Mouse (Mus musculus) CH12F3 (cell line): ENCODE results near the gene Unc13d.
"Not testable (repeated sequence)": the region's sequence is repeated elsewhere in the genome, so short reads cannot be mapped to it uniquely, and the experiment has no call there.

ENCODE experiments used
- in situ Hi-C: fragments of 300-500 bp; cut with MboI; formaldehyde crosslinking; loops from 2 replicates; pipeline ENCODE4 v1.14.3; 2020; ENCODE audit warnings: low sequenced_read_pairs

Gene Unc13d

GRCm38 (mm10) chr11:116100839-116101238 lies 23.1 kb upstream of the Unc13d start:
- in situ Hi-C loops, result no loop called here

- in situ Hi-C loops, result no loop called here
Observed at GRCm38 (mm10) chr11:116100385-116100784, 22.6 kb upstream of the Unc13d start.

DNA sequence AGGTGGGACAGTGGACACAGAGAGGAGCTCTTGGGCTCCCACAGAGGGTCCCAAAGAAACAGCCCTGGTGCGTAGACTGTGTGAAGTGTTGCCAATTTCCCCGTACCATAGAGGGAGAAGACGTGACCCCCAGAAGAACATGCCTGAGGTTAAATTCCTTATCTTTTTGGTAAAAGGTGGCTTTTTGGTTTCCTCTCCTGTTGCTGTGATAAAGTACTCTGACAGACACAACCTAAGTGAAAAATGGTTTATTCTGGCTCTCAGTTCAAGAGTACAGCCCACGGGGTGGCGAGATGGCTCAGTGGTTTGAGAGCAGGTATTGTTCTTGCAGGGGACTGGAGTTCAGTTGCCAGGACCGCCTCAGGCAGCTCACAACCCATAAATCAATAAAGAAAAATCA lies 21.7 kb upstream of the Unc13d start:
- in situ Hi-C loops, result no loop called here

DNA sequence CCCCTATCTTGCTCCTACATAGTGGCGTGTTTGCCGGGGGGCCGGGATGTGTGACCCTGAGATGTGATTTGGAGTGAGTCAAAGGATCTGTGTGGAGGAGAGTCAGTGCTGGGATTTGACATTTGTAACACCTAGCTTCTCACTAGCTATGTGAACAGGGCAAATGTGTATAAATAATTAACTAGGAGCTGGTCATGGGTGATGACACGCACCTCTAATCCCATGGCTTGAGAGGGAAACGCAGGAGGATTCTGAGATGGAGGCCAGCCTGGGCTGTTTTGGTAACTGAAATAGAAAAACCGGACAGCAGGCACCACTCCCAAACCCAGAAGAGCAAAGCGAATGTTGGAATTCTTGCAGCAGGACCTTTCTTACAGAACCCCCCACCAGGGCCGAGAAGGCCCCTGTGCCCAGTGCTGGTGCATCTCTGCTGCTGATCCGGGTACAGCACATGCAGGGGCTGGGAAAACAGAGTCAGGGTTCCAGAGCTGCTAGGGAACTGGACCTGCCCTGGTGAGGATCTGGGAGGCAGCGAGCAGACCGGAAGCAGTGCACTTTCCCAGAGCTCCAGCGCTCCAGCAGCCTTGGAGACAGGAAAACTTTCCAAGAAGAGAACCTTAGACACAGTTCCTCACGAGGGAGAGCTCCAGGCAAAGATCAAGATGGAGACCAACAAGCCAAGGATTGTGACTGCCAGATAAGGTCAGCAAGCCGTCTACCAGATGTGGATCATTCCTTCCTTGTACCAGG lies 21.1 kb upstream of the Unc13d start:
- in situ Hi-C loops, result no loop called here

- in situ Hi-C loops, result no loop called here
Observed at GRCm38 (mm10) chr11:116096213-116097108, 18.7 kb upstream of the Unc13d start.

DNA sequence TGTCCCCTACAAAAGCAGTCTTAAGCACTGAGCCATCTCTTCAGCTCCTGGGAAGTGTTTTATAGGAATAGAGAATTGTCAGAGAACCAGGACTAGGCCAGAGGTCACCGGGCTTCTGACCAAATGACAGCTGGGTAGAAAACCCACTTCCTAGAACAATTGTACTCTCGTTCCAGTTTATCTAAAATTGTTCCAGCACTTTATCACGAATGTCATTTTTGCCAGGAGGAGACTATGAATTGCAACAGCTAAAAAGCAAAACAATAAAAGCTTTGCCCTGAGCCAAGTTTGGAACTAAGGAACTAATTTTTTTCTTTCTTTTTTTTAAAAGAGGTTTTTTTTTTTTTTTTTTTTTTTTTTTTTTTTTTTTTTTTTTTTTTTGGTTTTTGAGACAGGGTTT lies 17.8 kb upstream of the Unc13d start:
- in situ Hi-C loops, result no loop called here

DNA sequence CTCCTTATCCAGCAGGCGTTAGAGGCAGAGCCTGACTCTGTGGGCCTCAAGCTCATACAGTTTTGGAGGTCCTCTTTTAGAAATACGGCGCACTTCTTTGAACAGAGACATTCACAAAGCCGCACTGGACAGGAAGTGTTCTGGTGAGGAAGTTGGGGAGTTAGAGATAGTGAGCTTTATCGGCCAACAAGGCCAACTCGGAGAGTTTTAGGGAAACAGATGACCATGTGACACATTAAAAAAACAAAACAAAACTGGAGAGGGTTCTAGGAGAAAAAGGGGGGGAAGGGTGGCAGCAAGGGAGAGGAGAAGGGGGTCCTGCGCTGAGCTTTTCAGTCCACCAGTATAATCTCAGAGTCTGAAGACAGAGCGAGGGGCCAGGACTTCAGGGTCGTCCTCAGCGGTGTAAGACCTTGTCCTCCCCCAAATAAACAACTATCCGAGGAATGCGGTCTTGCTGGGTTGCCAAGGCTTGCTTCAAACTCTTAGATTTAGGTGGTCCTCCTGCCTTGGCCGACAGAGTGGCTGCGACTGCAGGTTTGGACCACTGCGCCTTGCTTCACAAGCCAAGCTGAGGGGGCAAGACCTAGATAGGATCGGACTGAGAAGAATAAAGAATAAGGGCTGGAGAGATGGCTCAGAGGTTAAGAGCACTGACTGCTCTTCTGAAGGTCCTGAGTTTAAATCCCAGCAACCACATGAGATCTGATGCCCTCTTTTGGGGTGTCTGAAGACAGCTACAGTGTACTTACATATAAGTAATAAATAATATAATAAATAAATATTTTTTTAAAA lies 16.2 kb upstream of the Unc13d start:
- in situ Hi-C loops, result no loop called here

GRCm38 (mm10) chr11:116092959-116093358 lies 15.2 kb upstream of the Unc13d start:
- in situ Hi-C loops, result not testable (repeated sequence)

- in situ Hi-C loops, result no loop called here
Observed at GRCm38 (mm10) chr11:116091591-116091990, 13.8 kb upstream of the Unc13d start.

GRCm38 (mm10) chr11:116089545-116089944 lies 11.8 kb upstream of the Unc13d start:
- in situ Hi-C loops, result no loop called here

DNA sequence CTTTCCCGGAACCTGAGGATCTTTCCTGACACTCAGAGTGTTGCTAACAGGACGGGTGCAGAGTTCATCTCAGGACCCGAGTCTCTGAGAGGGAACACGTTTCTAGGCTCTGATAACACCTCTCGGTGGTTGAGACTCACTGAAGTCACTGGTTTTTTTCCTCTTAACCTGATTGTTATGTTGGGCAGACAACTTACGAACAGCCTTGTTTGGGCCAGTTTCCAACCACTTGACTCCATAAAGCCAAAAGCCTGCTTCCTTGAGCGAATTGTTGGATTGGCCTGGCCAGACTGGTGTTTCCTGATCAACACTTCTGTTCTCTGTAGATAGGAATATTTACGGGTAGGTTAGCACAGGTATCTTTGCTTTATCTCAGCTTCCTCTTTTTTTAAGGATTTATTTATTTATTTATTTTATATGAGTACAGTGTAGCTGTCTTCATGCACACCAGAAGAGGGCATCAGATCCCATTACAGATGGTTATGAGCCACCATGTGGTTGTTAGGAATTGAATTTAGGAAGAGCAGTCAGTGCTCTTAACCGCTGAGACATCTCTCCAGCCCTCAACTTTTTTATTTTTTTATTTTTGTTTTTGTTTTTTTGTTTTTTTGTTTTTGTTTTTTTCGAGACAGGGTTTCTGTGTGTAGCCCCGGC lies 11.1 kb upstream of the Unc13d start:
- in situ Hi-C loops, result no loop called here

DNA sequence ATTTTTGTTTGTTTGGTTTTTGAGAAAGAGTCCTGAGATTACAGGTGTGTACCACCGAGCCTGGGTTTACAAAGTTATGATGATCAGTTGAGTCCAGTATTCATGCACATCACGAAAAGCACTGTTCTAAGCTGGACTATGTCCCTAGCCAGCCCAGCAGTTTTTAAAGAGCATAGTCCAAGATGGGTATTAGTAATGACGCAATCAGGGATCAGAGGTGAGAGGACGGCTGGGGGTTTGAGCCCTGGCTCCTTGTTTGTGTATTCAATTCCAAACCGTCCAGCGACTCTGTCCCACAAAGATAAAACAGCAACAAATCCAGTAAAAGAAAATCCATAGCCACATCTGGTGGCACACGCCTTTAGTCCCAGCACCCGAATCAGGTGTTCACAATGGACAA lies 10.4 kb upstream of the Unc13d start:
- in situ Hi-C loops, result no loop called here

GRCm38 (mm10) chr11:116087194-116088130 lies 9.7 kb upstream of the Unc13d start:
- in situ Hi-C loops, result no loop called here

GRCm38 (mm10) chr11:116086258-116087193 lies 8.8 kb upstream of the Unc13d start, which contains the start of gene Wbp2:
Wbp2 (minus strand) TSS chr11:116086995.
- in situ Hi-C loops, result no loop called here

GRCm38 (mm10) chr11:116084166-116084565 lies 6.4 kb upstream of the Unc13d start:
- in situ Hi-C loops, result no loop called here

- in situ Hi-C loops, result no loop called here
Observed at GRCm38 (mm10) chr11:116083096-116083672, 5.4 kb upstream of the Unc13d start.

DNA sequence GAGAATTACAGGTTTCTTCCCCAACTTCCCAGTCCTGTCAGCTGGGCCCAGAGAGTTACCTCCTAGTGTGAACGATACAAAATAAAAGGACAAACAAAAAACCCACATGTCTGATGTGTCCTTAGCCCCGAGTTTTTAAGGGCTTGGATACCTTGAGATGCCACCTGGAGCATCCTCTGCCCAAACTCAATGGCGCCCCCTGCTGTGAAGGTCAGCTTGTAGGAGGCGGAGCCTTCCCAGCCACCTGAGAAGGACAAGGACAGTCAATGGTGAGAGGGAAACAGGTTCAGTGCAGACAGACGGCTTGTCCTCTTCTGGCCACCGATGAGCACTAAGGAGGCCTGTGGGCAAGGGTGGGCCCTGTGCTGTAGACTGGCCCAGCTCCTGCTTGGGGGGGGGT lies 3.3 kb upstream of the Unc13d start:
- in situ Hi-C loops, result no loop called here

GRCm38 (mm10) chr11:116079511-116079910 lies 1.8 kb upstream of the Unc13d start:
- in situ Hi-C loops, result no loop called here
